Mouse (Mus musculus) retina, embryonic 14.5 days (tissue): ENCODE measurements at regions not wholly inside any gene's neighbourhood (a gene's known extent, or its start where the extent isn't known, plus 50 kb on each side); places are given as distances from the start of the nearest gene placed in this dataset.
A peak's percentile ranks its signal among the peaks of the same experiment; 100 is the strongest.

ENCODE experiments used
- DNase-seq: peaks from one replicate; pipeline ENCODE4 v3.0.0-alpha.2; 2015; ENCODE audit warnings: low spot score

DNA sequence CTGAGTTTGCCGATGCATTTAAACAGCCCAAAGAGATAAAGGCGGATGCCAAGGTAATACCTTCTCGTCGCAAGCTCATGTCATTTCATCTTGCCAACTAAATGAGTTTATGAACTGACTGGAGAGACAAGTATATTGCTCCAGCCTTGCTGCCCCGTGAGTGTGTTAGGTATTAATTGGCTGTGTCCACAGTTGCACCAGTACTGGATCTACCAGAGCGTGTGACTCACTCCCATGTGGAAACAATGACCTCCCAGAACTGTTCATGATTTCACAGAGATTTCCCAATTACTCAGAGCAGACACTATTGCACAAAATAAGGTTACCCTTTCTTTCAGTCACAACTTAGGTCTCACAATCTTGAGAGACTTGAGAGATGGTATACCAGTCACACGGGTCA lies 179.8 kb upstream of the Adgrl2 start:
- DNase-seq: no peak

- DNase-seq: no peak
Measured at GRCm38 (mm10) chr3:149169442-149169841, 179.1 kb upstream of the Adgrl2 start.

- no peak for DNase-seq
Measured at GRCm38 (mm10) chr3:149167997-149168396, 177.6 kb upstream of the Adgrl2 start.

DNA sequence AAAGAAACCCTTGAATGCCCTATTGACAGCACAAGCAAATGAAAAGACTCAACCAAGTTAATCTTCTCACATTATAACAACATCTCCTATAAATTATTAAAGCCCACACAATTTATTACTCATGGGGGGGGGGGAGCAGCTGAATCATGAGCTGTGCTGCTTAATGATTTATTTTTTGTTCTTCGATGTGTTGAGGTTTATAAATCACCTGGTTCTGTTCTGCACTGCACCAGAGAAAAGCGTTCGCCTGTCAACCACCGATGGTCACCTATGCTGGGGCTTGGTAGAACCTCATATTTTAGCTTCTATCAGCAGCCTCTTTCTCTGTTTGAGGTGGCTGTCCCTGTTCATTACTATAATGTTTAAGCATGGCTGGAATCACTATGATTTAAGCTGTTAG lies 174.4 kb upstream of the Adgrl2 start:
- no peak for DNase-seq

DNA sequence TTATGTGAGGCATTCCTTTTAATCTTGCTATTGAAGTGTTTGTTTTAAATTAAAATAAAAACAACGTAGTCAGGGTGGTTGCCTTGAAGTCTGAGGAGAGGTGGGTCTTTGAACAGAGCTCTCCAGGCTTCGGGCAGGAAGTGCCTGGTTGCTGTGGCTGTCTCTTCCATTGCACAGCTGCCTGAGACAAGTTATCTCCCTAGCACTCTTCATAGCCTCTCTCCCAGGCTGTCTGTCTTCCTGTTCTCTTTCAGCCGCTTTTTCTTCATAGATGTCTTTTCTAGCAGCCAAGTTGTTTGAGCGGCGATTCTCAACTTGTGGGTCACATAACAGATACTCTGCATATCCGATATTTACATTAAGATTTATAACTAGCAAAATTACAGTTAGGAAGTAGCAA lies 173.2 kb upstream of the Adgrl2 start:
- DNase-seq: no peak

- no peak for DNase-seq
Measured at GRCm38 (mm10) chr3:149160833-149161232, 170.5 kb upstream of the Adgrl2 start.

DNA sequence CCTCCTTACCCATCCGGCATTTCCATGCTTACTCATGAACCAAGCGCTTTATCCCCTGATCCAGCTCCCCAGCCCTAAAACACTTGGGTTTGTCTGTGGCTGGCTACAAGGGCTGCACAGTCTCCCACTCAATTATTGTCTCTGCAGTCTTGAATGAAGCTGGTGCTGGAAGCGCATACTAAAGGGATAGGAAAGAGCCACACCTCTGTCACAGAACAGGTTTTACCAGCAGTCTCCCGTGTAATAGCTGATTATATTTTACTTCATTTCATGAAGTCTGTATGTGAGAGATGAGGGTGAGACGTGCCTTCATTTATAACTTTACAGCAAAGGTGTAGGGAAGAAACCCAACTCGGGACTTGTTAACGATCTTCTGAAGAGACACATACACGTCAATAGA lies 167.0 kb upstream of the Adgrl2 start:
- no peak for DNase-seq

- no peak for DNase-seq
Measured at GRCm38 (mm10) chr3:149152312-149152711, 162.0 kb upstream of the Adgrl2 start.

DNA sequence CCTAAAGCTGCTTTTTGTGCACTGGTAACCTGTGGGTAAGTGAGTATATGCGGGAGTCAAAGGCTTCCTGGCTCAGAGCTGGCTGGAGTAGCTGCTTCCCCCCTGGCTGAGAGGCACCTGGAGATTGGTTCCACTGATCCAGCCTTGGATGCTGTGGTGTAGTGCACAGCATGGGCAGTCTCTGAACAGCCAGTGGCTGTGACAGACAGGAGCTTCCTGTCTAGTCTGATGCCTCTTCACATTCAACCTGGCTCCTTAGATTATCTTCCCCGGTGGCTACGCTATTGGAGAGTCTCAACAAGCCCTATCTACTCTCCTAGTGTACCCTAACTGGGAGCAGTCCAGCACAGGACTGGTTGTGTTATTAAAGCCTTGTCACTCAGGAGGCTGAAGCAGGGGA lies 160.4 kb upstream of the Adgrl2 start:
- DNase-seq: no peak

DNA sequence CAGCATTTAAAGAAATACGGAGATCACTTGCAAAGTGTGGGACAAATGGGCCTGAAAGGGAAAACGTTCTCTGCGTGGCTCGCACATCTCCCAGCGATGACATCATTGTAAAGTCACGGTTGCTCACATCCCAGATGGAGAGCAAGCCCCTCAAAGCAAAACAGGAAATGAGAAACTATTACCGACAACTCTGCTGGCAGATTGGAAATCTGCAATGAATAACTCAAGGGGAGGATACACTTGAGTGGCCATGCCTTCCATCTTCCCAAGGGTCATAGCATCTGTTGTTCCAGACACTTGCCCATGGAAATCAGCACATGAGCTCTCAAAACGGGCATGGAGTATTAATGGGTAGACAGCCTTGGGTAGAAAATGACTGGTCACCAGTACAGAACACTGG lies 158.3 kb upstream of the Adgrl2 start:
- no peak for DNase-seq

DNA sequence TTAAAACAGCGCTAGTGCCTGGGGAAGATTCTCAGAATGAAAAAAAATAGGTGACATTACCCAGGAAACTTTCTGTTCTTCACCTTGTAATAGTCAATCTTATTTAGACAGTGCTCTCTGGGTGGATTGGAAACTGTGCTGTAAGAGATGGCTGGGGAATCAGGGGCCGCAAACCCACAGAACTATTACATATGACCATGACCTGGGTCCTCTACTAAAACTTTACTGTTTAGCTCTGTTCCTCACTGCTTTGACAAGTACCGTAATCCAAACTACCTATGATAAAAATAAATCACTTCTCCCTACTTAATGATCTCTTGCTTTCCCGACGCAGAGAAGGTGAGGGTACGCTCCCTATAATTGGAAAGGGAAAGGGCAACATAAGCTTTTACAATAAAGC lies 157.6 kb upstream of the Adgrl2 start:
- no peak for DNase-seq

DNA sequence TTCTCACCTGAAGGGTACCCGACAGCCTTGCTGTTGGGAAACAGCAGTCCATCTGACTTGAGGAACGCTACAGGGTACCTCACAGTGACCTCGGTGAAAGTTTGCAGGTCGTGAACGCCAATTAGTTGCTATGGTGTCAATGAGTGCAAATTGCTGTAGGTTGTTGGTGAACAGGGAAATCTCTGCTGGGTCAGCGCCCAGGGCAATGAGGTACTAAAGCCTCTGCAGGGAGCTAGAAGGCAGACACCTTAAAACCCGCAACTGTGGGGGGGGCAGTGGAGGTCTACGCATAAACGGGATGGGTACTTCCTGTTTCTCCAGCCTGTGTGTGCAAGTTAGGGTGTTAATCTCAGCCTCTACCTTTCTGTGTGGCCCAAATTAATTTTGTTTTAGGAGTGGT lies 156.3 kb upstream of the Adgrl2 start:
- peak; percentile 22 for DNase-seq

GRCm38 (mm10) chr3:149140461-149140860 lies 150.1 kb upstream of the Adgrl2 start:
- DNase-seq: no peak

DNA sequence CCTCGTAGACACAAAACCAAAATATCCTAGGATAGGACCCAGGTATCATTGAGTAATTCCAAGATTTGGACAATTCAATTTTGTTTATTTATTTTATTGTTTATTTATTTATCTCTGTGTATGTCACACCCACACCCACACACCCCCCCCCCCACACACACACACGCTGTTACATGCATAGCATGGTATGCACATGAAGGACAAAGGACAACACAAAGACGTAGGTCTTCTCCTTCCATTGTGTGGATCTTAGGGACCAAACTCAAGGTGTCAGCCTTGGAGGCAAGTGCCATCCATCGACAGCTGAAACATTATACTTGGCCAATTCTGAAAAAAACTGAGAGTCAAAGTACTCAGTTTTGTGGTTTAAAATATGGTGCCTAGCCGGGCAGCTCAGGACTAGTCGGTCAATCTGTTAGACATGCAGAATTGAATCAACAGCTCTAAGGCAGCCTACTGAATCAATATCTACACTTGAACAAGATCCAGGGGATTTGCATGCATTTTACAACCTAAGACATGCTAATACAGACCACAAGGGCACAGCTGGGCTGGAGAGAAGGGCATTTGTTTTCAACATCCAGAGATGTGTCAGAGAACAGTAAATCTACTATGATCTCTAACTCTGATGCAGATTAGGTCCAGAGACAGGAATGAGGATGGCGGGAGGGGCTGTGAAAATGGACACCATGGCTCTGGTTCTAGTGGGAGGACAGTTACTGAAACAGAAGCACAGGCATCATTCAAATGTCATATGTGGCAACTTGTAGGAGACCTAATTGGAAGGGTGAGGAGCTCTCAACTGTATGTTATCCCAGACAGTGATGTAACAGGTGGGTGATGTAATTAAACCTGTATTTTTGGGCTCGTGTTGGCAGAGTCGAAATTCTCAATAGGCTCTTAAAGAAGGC lies 143.9 kb upstream of the Adgrl2 start:
- no peak for DNase-seq

GRCm38 (mm10) chr3:149118806-149119205 lies 128.5 kb upstream of the Adgrl2 start:
- DNase-seq: no peak

DNA sequence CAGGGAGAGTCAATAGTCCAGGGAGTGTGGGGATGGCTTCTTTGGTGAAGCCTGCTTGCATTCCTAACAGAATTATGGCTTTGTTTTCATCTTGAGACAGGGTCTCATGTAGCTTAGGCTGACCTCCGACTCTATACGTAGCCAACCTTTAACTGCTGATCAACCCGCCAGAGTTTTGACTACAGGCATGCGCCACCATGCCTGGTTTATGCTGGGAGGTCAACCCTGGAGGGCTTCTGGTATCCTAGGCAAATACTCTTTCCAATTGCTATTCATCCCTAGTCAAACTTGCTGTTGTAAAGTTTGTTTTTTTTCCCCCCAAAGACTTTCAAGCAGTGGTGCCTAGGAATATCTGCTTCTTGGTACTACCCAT lies 127.3 kb upstream of the Adgrl2 start:
- no peak for DNase-seq

GRCm38 (mm10) chr3:149117018-149117683 lies 126.8 kb upstream of the Adgrl2 start:
- DNase-seq: no peak

GRCm38 (mm10) chr3:149116604-149117003 lies 126.2 kb upstream of the Adgrl2 start:
- no peak for DNase-seq

DNA sequence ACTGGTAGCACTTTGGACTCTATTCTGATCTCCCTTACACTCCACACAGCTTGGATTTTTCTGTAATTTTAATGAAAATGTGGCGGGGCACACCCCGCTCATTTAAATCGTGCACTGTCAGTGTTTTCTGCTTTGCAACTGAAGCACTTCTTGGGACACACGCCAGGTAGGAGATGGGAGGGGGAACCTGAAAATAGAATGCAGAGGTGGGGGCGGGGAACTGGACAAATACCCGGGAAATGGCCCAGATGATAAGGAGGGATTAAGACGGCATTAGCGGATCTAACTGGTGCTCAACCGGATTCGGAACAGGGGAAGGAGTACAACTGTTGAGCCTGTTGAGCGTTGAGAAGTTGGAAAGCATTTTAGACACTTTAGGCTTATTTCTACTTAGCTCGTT lies 125.5 kb upstream of the Adgrl2 start:
- DNase-seq: no peak

- DNase-seq: no peak
Measured at GRCm38 (mm10) chr3:149112878-149113277, 122.5 kb upstream of the Adgrl2 start.

DNA sequence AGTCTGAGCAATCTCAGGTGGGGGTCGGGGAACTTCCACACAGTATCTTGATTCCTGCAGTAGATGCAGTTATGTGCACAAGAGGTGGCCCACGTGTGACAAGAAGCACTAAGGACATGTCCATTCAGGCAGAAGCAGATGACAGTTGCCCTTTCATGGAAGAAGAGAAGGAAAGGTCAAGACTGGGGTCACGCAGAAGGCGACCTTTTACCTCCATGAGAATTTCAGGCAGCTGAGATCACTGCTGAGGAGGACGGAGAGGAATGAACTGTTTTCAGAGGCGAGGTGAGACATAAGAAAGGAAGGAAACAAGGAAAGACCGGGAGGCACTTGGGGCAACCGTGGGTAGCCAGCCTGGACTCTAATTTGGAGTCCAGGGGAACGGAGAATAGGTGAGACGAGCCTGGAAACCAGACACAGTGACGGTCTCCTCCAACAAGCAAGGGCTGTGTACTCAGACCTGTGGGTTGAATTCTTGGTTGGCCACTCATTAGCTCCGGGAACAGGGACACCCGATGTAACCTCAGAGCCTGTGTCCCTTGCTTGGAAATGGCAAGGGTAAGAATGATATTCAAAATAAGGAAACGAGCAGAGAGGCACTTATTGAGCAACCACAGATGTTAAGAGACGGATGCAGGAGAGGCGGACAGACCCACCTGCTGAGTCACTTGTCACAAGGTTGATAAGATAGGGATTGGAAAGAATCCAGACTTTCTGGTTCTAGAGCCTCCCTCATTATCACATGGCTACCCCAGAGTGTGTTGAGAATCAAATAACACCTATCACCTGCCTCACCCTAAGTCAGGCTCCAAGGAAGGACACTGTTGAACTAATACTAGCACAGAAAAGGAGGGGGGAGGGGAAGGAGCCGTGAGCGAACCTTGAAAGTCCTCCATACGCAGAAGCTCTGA lies 121.4 kb upstream of the Adgrl2 start:
- DNase-seq: peak; percentile 43

- no peak for DNase-seq
Measured at GRCm38 (mm10) chr3:149110831-149111230, 120.5 kb upstream of the Adgrl2 start.
